Mouse (Mus musculus) kidney, postnatal 25 days (tissue): ENCODE data around the gene Csrp2.

Experiments used
- DNase-seq, 2 experiments: peaks; one replicate each; pipeline ENCODE4 v3.0.0; 2021; ENCODE audit warnings: mixed read lengths in 2 of 2

Gene Csrp2

GRCm38 (mm10) chr10:110931913-110932560 lies 12.4 kb downstream of the Csrp2 start:
- peak; percentile 43 to 62 for DNase-seq

GRCm38 (mm10) chr10:110933584-110933983 lies 14.0 kb downstream of the Csrp2 start:
- no peak for DNase-seq

- DNase-seq, result peak; percentile 60 to 72
These were observed 15.5 kb downstream of the Csrp2 start for GRCm38 (mm10) chr10:110935081-110935480.

- DNase-seq, result no peak
These were observed 16.1 kb downstream of the Csrp2 start for GRCm38 (mm10) chr10:110935669-110936068.

- no peak for DNase-seq
These were observed 18.8 kb downstream of the Csrp2 start for GRCm38 (mm10) chr10:110938361-110938760.

- no peak for DNase-seq
These were observed 19.4 kb downstream of the Csrp2 start for GRCm38 (mm10) chr10:110938841-110939549.

- no peak for DNase-seq
These were observed 20.1 kb downstream of the Csrp2 start for GRCm38 (mm10) chr10:110939717-110940116.

- no peak for DNase-seq
These were observed 21.3 kb downstream of the Csrp2 start for GRCm38 (mm10) chr10:110940740-110941398.

- DNase-seq, result no peak
These were observed 22.4 kb downstream of the Csrp2 start for GRCm38 (mm10) chr10:110941968-110942367.

- DNase-seq, result no peak
These were observed 23.2 kb downstream of the Csrp2 start for GRCm38 (mm10) chr10:110942806-110943205.

- DNase-seq, result no peak
These were observed 24.6 kb downstream of the Csrp2 start for GRCm38 (mm10) chr10:110944175-110944574.

GRCm38 (mm10) chr10:110945966-110946365 lies 26.4 kb downstream of the Csrp2 start:
- no peak for DNase-seq

GRCm38 (mm10) chr10:110947574-110947973 lies 28.0 kb downstream of the Csrp2 start:
- DNase-seq, result no peak

- no peak for DNase-seq
These were observed 31.5 kb downstream of the Csrp2 start for GRCm38 (mm10) chr10:110951112-110951511.

GRCm38 (mm10) chr10:110951748-110952147 lies 32.2 kb downstream of the Csrp2 start:
- DNase-seq, result no peak

- no peak for DNase-seq
These were observed 32.7 kb downstream of the Csrp2 start for GRCm38 (mm10) chr10:110952271-110952670.

- DNase-seq, result peak; percentile 88 to 95
These were observed 33.4 kb downstream of the Csrp2 start for GRCm38 (mm10) chr10:110952937-110953451.

GRCm38 (mm10) chr10:110958879-110959278 lies 39.3 kb downstream of the Csrp2 start:
- peak in 1 of 2 experiments; percentile 36 for DNase-seq

GRCm38 (mm10) chr10:110959781-110960180 lies 40.2 kb downstream of the Csrp2 start:
- no peak for DNase-seq

- DNase-seq, result peak in 1 of 2 experiments; percentile 35
These were observed 41.3 kb downstream of the Csrp2 start for GRCm38 (mm10) chr10:110960841-110961240.

- DNase-seq, result peak; percentile 37 to 38
These were observed 42.6 kb downstream of the Csrp2 start for GRCm38 (mm10) chr10:110962172-110962571.

GRCm38 (mm10) chr10:110971044-110971443 lies 51.5 kb downstream of the Csrp2 start:
- DNase-seq, result no peak

- DNase-seq, result peak in 1 of 2 experiments; percentile 32
These were observed 51.9 kb downstream of the Csrp2 start for GRCm38 (mm10) chr10:110971483-110971882.

- DNase-seq, result no peak
These were observed 52.4 kb downstream of the Csrp2 start for GRCm38 (mm10) chr10:110971998-110972397.
